Mouse (Mus musculus) MEL (cell line): ENCODE data around the gene Ttyh2. TPM values are rescaled to one million over a fixed set of nuclear protein-coding genes. Genes with fewer than 3 reads are reported as not detected.

Experiments
- DNase-seq: peaks from one replicate; pipeline ENCODE4 v3.0.0; 2011; ENCODE audit warnings: low read depth, low spot score
- H3K27ac ChIP-seq: 2 replicates; pipeline ENCODE4 v1.5.1; 2012; ENCODE audit warnings: low read depth, mild to moderate bottlenecking, control low read depth, low read length, moderate library complexity; ENCODE audit not compliant: control insufficient read depth
- H3K27me3 ChIP-seq, 2 experiments: fragments of 150-350 bp in 1 of 2; sonication (generic) in 1 of 2; 2 replicates each; pipeline ENCODE4 v1.6.1; 2012; ENCODE audit warnings: low read length in 2 of 2, mild to moderate bottlenecking in 2 of 2, improper control_type of control experiment in 1 of 2, moderate library complexity in 1 of 2; ENCODE audit not compliant: insufficient read depth in 2 of 2, control insufficient read depth in 1 of 2
- H3K36me3 ChIP-seq, 2 experiments: 2 replicates each; pipeline ENCODE4 v1.6.1; 2012 to 2014; ENCODE audit warnings: low read length in 2 of 2, improper control_type of control experiment in 1 of 2, inconsistent platforms in 1 of 2, mild to moderate bottlenecking in 1 of 2; ENCODE audit not compliant: insufficient read depth in 2 of 2, control insufficient read depth in 1 of 2
- H3K4me1 ChIP-seq, 2 experiments: fragments of 150-350 bp in 1 of 2; sonication (generic) in 1 of 2; 2 replicates each; pipeline ENCODE4 v1.6.1; 2012; ENCODE audit warnings: low read length in 2 of 2, improper control_type of control experiment in 1 of 2, mild to moderate bottlenecking in 1 of 2; ENCODE audit not compliant: insufficient read depth in 2 of 2, control insufficient read depth in 1 of 2
- H3K4me3 ChIP-seq, 2 experiments: fragments of 150-350 bp in 1 of 2; sonication (generic) in 1 of 2; 2 replicates each; pipeline ENCODE4 v1.5.1; 2012; ENCODE audit warnings: low read depth in 2 of 2, low read length in 2 of 2, mild to moderate bottlenecking in 2 of 2, moderate library complexity in 2 of 2, control low read depth in 1 of 2, improper control_type of control experiment in 1 of 2; ENCODE audit not compliant: control insufficient read depth in 1 of 2, insufficient read depth in 1 of 2
- H3K79me2 ChIP-seq: 2 replicates; pipeline ENCODE4 v1.6.1; 2012; ENCODE audit warnings: mild to moderate bottlenecking, low read length, moderate library complexity; ENCODE audit not compliant: control insufficient read depth, poor library complexity, insufficient read depth
- H3K9ac ChIP-seq: 2 replicates; pipeline ENCODE4 v1.6.1; 2012; ENCODE audit warnings: low read depth, mild to moderate bottlenecking, control low read depth, low read length, moderate library complexity; ENCODE audit not compliant: control insufficient read depth, poor library complexity, severe bottlenecking
- H3K9me3 ChIP-seq: fragments of 150-350 bp; sonication (generic); replicated peaks from 2 replicates; pipeline ENCODE4 v1.6.1; 2012; ENCODE audit warnings: mild to moderate bottlenecking, low read length, improper control_type of control experiment, moderate library complexity; ENCODE audit not compliant: insufficient read depth
- CHD1 ChIP-seq: IDR thresholded peaks from 2 replicates; pipeline ENCODE4 v1.6.1; 2012; ENCODE audit warnings: low read depth, mild to moderate bottlenecking, inconsistent platforms, low read length, improper control_type of control experiment
- CHD2 ChIP-seq: IDR thresholded peaks from 2 replicates; pipeline ENCODE4 v1.6.1; 2011; ENCODE audit warnings: low read length, improper control_type of control experiment
- ELF1 ChIP-seq: IDR thresholded peaks from 2 replicates; pipeline ENCODE4 v1.6.1; 2014; ENCODE audit warnings: low read depth, mild to moderate bottlenecking, inconsistent platforms, low read length, improper control_type of control experiment, moderate library complexity
- ETS1 ChIP-seq: IDR thresholded peaks from 2 replicates; pipeline ENCODE4 v1.6.1; 2012; ENCODE audit warnings: low read depth, mild to moderate bottlenecking, inconsistent platforms, low read length, improper control_type of control experiment, moderate library complexity
- GABPA ChIP-seq: IDR thresholded peaks from 2 replicates; pipeline ENCODE4 v1.6.1; 2012; ENCODE audit warnings: low read depth, mild to moderate bottlenecking, inconsistent platforms, low read length, improper control_type of control experiment, moderate library complexity
- GATA1 ChIP-seq: IDR thresholded peaks from 2 replicates; pipeline ENCODE4 v1.6.1; 2011; ENCODE audit warnings: low read depth, low read length, improper control_type of control experiment
- JUND ChIP-seq: IDR thresholded peaks from 2 replicates; pipeline ENCODE4 v1.6.1; 2011; ENCODE audit warnings: low read depth, mild to moderate bottlenecking, improper control_type of control experiment, low read length
- MEF2A ChIP-seq: IDR thresholded peaks from 2 replicates; pipeline ENCODE4 v1.6.1; 2014; ENCODE audit warnings: low read depth, mild to moderate bottlenecking, inconsistent platforms, low read length, improper control_type of control experiment; ENCODE audit not compliant: poor library complexity, insufficient replicate concordance, severe bottlenecking; ENCODE audit errors: extremely low read depth
- MXI1 ChIP-seq: IDR thresholded peaks from 2 replicates; pipeline ENCODE4 v1.6.1; 2011; ENCODE audit warnings: mild to moderate bottlenecking, low read depth, low read length, improper control_type of control experiment
- MYC ChIP-seq: IDR thresholded peaks from 2 replicates; pipeline ENCODE4 v1.6.1; 2011; ENCODE audit warnings: low read depth, mild to moderate bottlenecking, low read length, improper control_type of control experiment, moderate library complexity
- NELFE ChIP-seq: IDR thresholded peaks from 2 replicates; pipeline ENCODE4 v1.6.1; 2011; ENCODE audit warnings: low read depth, low read length, improper control_type of control experiment
- NRF1 ChIP-seq: IDR thresholded peaks from 2 replicates; pipeline ENCODE4 v1.6.1; 2014; ENCODE audit warnings: low read depth, mild to moderate bottlenecking, inconsistent platforms, low read length, improper control_type of control experiment, moderate library complexity; ENCODE audit not compliant: poor library complexity, insufficient read depth, severe bottlenecking
- POLR2AphosphoS2 ChIP-seq: IDR thresholded peaks from 2 replicates; pipeline ENCODE4 v1.6.1; 2011; ENCODE audit warnings: low read length, improper control_type of control experiment
- RCOR1 ChIP-seq: IDR thresholded peaks from 2 replicates; pipeline ENCODE4 v1.6.1; 2012; ENCODE audit warnings: low read depth, mild to moderate bottlenecking, inconsistent platforms, low read length, improper control_type of control experiment
- SIN3A ChIP-seq: IDR thresholded peaks from 2 replicates; pipeline ENCODE4 v1.6.1; 2012; ENCODE audit warnings: low read length, improper control_type of control experiment, inconsistent platforms
- TBP ChIP-seq: IDR thresholded peaks from 2 replicates; pipeline ENCODE4 v1.8.0; 2011; ENCODE audit warnings: low read depth, low read length, improper control_type of control experiment
- UBTF ChIP-seq: IDR thresholded peaks from 2 replicates; pipeline ENCODE4 v1.6.1; 2012; ENCODE audit warnings: low read depth, mild to moderate bottlenecking, inconsistent platforms, low read length, improper control_type of control experiment, moderate library complexity, borderline replicate concordance; ENCODE audit not compliant: insufficient read depth
- USF2 ChIP-seq, 2 experiments: IDR thresholded peaks; 2 replicates each; pipeline ENCODE4 v1.6.1; 2011 to 2012; ENCODE audit warnings: improper control_type of control experiment in 2 of 2, low read length in 2 of 2, borderline replicate concordance in 1 of 2, inconsistent platforms in 1 of 2, low read depth in 1 of 2, mild to moderate bottlenecking in 1 of 2; ENCODE audit not compliant: insufficient read depth in 1 of 2
- ZNF384 ChIP-seq: IDR thresholded peaks from 2 replicates; pipeline ENCODE4 v1.6.1; 2012; ENCODE audit warnings: low read depth, mild to moderate bottlenecking, inconsistent platforms, low read length, improper control_type of control experiment
- polyA plus RNA-seq, 2 experiments: library from polyadenylated mRNA; stranded (reverse) in 1 of 2; unstranded in 1 of 2; fragments of >175 nt in 1 of 2; fragments of >200 nt in 1 of 2; gene quantifications; 2 replicates each; pipeline versions ENCODE4 v1.2.1 to v1.2.4; 2012; ENCODE audit warnings: low replicate concordance in 2 of 2, low read depth in 1 of 2; ENCODE audit not compliant: insufficient read length in 2 of 2, insufficient read depth in 1 of 2, missing spikeins in 1 of 2
- total RNA-seq: library from RNA; depleted of rRNA; stranded (reverse); fragments of 300-350 nt; gene quantifications from 2 replicates; pipeline ENCODE4 v1.2.3, GENCODE M21; 2012

The Ttyh2 gene
- total and polyA plus RNA-seq, 3 experiments = 7.2 to 9.7 TPM; not detected in 1

GRCm38 (mm10) chr11:114706358-114706757 lies 31.1 kb downstream of the Ttyh2 start:
- no peaks in the 10 kb centered on the region for H3K27me3 ChIP-seq
- TF ChIP-seq NRF1 (no peak), JUND (no peak), ELF1 (no peak), POLR2AphosphoS2 (no peak), NELFE (no peak), MEF2A (no peak), MXI1 (no peak), GATA1 (no peak), TBP (no peak), GABPA (no peak), ETS1 (no peak), CHD2 (no peak), UBTF (no peak), ZNF384 (no peak)
- H3K79me2 ChIP-seq = no peaks in the 10 kb centered on the region
- no peak for DNase-seq
- no peak overlapping the region for H3K9ac ChIP-seq
- H3K36me3 ChIP-seq = no peaks in the 10 kb centered on the region
- no peak overlapping the region for H3K27ac ChIP-seq
- no peak overlapping the region for H3K4me3 ChIP-seq
- H3K4me1 ChIP-seq = no peaks in the 10 kb centered on the region
- no peaks in the 10 kb centered on the region for H3K9me3 ChIP-seq

DNA sequence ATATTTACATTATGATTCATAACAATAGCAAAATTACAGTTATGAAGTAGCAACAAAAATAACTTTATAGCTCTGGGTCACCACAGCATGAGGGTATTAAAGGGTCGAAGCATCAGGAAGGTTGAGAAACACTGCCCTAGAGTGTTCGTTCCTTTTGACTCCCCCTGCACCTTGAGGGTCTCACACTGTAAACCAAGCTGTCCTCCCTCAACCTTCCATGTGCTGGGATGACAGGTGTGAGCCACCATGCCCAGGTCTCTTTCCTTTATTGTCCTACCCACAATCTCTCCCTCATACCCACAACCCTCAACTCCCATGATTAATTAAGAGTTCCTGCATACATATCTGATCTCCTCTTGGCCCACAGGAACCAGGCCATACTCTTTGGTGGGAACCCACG lies 36.2 kb downstream of the Ttyh2 start:
- no peak overlapping the region for H3K9ac ChIP-seq
- no peak overlapping the region for H3K4me3 ChIP-seq
- no peak for DNase-seq
- no peaks in the 10 kb centered on the region for H3K27me3 ChIP-seq
- no peak overlapping the region for H3K27ac ChIP-seq
- H3K36me3 ChIP-seq = no peaks in the 10 kb centered on the region
- TF ChIP-seq RCOR1 = no peak
- no peak for TF ChIP-seq UBTF
- no peak for TF ChIP-seq ETS1
- TF ChIP-seq USF2 (IDR thresholded peaks at IDR 0.05; ENCODE audit: borderline replicate concordance in 1 of 2, insufficient read depth in 1 of 2, low read depth in 1 of 2, low read length in 2 of 2) = no peak
- no peak for TF ChIP-seq CHD1
- TF ChIP-seq SIN3A = no peak
- no peak for TF ChIP-seq MYC
- H3K79me2 ChIP-seq = no peaks in the 10 kb centered on the region
- no peaks in the 10 kb centered on the region for H3K9me3 ChIP-seq
- no peaks in the 10 kb centered on the region for H3K4me1 ChIP-seq
